Mouse (Mus musculus) cerebellum, postnatal 14 days (tissue): Measurements from ENCODE around the gene Blm.

Source experiments
- DNase-seq, 2 experiments: peaks; one replicate each; pipeline ENCODE4 v3.0.0; 2021; ENCODE audit warnings: mixed read lengths in 2 of 2

Gene Blm

GRCm38 (mm10) chr7:80535009-80535744, at the start of gene Blm:
Gene Blm (minus strand): TSS chr7:80535119.
- peak; percentile 97 to 98 for DNase-seq

- DNase-seq: peak; percentile 76 to 77
Measured at GRCm38 (mm10) chr7:80583981-80584380, 49.1 kb upstream of the Blm start.

- no peak for DNase-seq
Measured at GRCm38 (mm10) chr7:80582821-80583451, 48.0 kb upstream of the Blm start.

GRCm38 (mm10) chr7:80580368-80580767, 45.4 kb upstream of the Blm start:
- DNase-seq: peak; percentile 62 to 67

- no peak for DNase-seq
Measured at GRCm38 (mm10) chr7:80577417-80577980, 42.6 kb upstream of the Blm start.

- no peak for DNase-seq
Measured at GRCm38 (mm10) chr7:80576626-80577025, 41.7 kb upstream of the Blm start.

- DNase-seq: no peak
Measured at GRCm38 (mm10) chr7:80575750-80576149, 40.8 kb upstream of the Blm start.

- peak in 1 of 2 experiments; percentile 44 for DNase-seq
Measured at GRCm38 (mm10) chr7:80573076-80573475, 38.2 kb upstream of the Blm start.

GRCm38 (mm10) chr7:80567982-80568381, 33.1 kb upstream of the Blm start:
- no peak for DNase-seq

- no peak for DNase-seq
Measured at GRCm38 (mm10) chr7:80561931-80562330, 27.0 kb upstream of the Blm start.

GRCm38 (mm10) chr7:80561271-80561670, 26.4 kb upstream of the Blm start:
- DNase-seq: no peak

GRCm38 (mm10) chr7:80558572-80558971, 23.7 kb upstream of the Blm start:
- no peak for DNase-seq

- no peak for DNase-seq
Measured at GRCm38 (mm10) chr7:80558101-80558500, 23.2 kb upstream of the Blm start.

- no peak for DNase-seq
Measured at GRCm38 (mm10) chr7:80557161-80557560, 22.2 kb upstream of the Blm start.

- peak; percentile 34 to 64 for DNase-seq
Measured at GRCm38 (mm10) chr7:80556166-80556565, 21.2 kb upstream of the Blm start.

- no peak for DNase-seq
Measured at GRCm38 (mm10) chr7:80555146-80555545, 20.2 kb upstream of the Blm start.

GRCm38 (mm10) chr7:80554180-80555021, 19.5 kb upstream of the Blm start:
- no peak for DNase-seq

GRCm38 (mm10) chr7:80548513-80549260, 13.8 kb upstream of the Blm start:
- no peak for DNase-seq

GRCm38 (mm10) chr7:80542139-80542831, 7.4 kb upstream of the Blm start:
- DNase-seq: no peak

GRCm38 (mm10) chr7:80539581-80539980, 4.7 kb upstream of the Blm start:
- DNase-seq: no peak

GRCm38 (mm10) chr7:80534291-80535008, 469 bp downstream of the Blm start:
- peak; percentile 4 to 24 for DNase-seq
